Mouse (Mus musculus) central nervous system, embryonic 18 days (tissue): ENCODE measurements around the gene Ralgapa1. TPM values are rescaled to one million over a fixed set of nuclear protein-coding genes. Genes with fewer than 3 reads are reported as not detected.

Source experiments
- polyA plus RNA-seq: library from polyadenylated mRNA; depleted of rRNA; stranded (reverse); fragments of >200 nt; gene quantifications from 2 replicates; pipeline ENCODE4 v1.2.3, GENCODE M21; 2012; rRNA removed

The Ralgapa1 gene
- polyA plus RNA-seq, result 78.1 and 84.8 TPM in 2 replicates

DNA sequence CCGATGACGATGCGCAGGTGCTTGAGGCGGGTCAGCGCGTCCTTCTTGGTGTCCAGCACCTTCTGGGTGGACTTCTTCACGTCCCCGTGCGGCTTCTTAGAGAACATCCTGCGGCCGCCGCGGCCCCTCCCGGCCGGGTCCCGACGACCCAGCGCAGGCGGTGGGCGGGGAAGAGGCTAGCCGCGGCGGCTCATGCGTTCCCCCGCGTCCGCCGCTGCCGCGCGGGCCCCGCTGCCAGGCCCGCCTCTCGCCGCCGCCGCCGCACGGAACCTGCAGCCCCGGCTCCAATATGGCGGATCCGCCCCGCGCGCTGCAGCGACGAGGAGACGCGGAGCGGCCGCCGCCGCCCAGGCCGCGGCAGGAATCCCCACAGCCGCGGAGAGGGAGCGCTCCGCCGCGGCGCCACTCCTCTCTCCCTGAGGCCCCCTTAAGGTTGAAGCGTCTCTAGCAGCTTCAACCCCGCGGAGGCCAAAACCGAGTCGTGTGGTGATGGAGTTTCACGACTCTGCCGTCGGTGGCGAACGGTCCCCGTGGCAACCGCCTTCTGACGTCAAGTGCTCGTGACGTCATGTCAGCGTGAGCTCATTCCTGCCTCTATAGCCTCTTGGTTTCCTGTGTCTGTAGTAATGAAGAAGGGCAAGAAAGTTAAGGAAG is at the start of gene Ralgapa1:
Gene Ralgapa1, minus strand, starts transcription at position 507 of the 654 bp plus-strand sequence.

DNA sequence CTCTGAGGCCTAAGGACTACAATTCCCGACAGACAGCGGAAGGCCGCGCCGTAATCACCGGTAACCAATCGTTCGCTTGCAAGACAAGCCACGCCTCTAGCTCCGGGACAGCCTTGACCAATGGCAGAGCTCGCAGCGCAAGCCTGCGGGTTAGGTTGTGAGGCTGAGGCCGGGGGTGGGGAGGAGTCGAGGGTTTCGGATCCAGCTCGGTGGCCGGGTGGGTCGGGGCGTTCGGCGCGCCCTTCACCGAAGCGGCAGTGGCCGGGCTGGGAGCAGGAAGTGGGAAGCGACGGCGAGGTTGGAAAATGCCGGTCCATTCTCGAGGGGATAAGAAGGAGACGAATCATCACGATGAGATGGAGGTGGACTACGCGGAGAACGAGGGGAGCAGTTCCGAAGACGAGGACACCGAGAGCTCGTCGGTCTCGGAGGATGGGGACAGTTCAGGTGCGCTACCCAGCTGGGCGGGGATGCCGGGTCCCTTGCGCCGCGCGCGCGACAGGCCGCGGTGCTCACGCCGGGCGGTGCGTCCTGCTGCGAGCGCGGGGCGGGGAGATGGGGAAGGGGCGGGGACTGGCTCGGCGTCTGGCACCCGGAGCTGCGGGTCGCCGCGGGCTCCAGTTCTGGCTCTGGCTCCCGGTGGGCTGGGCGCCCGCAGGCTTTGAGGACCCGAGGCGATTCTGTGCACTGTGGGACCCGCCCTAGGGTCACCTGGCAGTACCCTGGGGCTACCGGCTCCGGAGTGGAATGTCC is 15.4 kb upstream of the Ralgapa1 start, which contains the start of gene Brms1l:
Gene Brms1l, plus strand, starts transcription at position 126 of the 753 bp plus-strand sequence.

DNA sequence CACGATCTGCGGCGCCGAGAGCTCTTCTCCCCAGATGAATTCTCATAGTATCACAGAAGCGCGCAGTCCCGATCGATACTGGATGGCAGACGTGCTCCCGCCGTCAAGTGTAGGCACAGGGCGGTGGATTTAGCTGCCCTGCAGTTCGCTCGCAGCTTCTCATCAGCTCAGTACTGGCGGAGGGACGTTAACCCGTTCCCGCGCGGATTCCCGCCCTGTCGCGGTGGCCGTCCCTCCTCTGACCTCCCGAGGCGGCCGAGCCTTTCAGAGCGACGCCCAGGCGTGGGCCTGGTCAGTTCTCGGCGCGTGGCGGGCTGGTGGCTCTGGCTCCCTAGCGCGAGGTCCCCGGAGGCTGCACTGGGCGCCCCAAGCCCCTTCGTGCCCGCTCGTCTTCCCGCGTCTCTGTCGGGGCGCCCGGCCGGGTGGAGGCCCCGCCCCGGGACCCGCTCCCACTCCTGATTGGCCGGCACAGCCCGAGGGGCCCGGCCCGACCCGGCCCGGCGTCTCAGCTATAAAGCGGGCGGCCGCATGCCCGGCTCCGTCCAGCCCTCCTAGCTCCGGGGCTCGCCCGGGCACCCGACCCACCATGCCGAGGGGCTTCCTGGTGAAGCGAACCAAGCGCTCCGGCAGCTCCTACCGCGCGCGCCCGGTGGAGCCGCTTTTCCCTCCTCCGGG is 221.9 kb downstream of the Ralgapa1 start, which contains the start of gene Insm2:
Gene Insm2, plus strand, starts transcription at position 541 of the 675 bp plus-strand sequence.

DNA sequence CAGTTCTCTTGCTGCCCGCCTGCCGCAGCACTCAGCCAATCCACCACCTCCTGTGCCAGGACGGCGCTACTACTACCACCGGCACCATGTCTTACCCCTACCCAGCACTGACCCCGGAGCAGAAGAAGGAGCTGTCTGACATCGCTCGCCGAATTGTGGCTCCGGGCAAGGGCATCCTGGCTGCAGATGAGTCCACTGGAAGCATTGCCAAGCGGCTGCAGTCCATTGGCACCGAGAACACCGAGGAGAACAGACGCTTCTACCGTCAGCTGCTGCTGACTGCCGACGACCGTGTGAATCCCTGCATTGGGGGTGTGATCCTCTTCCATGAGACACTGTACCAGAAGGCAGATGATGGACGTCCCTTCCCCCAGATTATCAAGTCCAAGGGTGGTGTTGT is 255.8 kb downstream of the Ralgapa1 start, which contains the start of gene Aldoart2:
Gene Aldoart2, plus strand, starts transcription at position 34 of the 400 bp plus-strand sequence.

Other genes with a start within 250 kb of the Ralgapa1 start
- gene Insm2, start 221.7 kb downstream of the Ralgapa1 start, polyA plus RNA-seq, result 0.76 and 1.1 TPM in 2 replicates
- 106 and 118 TPM in 2 replicates for gene Brms1l, start 15.2 kb upstream of the Ralgapa1 start, polyA plus RNA-seq